Mouse (Mus musculus): ENCODE measurements around the gene Rpl29.

Rpl29 gene

GRCm38 (mm10) chr9:106454888-106455681 lies 25.8 kb downstream of the Rpl29 start:
- no peak for DNase-seq (ENCODE audit: low read depth)

GRCm38 (mm10) chr9:106456325-106457162 lies 27.3 kb downstream of the Rpl29 start:
- no peak for DNase-seq (ENCODE audit: low read depth)

- DNase-seq (ENCODE audit: low read depth), result no peak
These were observed 27.9 kb downstream of the Rpl29 start for GRCm38 (mm10) chr9:106457163-106457559.

GRCm38 (mm10) chr9:106457920-106458319 lies 28.7 kb downstream of the Rpl29 start:
- DNase-seq (ENCODE audit: low read depth), result no peak

- DNase-seq (ENCODE audit: low read depth), result no peak
These were observed 30.7 kb downstream of the Rpl29 start for GRCm38 (mm10) chr9:106459946-106460345.

GRCm38 (mm10) chr9:106460401-106461025 lies 31.3 kb downstream of the Rpl29 start:
- DNase-seq (ENCODE audit: low read depth), result no peak

- DNase-seq (ENCODE audit: low read depth), result no peak
These were observed 31.8 kb downstream of the Rpl29 start for GRCm38 (mm10) chr9:106461026-106461415.

GRCm38 (mm10) chr9:106461641-106462429 lies 32.6 kb downstream of the Rpl29 start:
- no peak for DNase-seq (ENCODE audit: low read depth)

GRCm38 (mm10) chr9:106462430-106462800 lies 33.2 kb downstream of the Rpl29 start:
- DNase-seq (ENCODE audit: low read depth), result no peak

GRCm38 (mm10) chr9:106463122-106464063 lies 34.1 kb downstream of the Rpl29 start:
- no peak for DNase-seq (ENCODE audit: low read depth)

GRCm38 (mm10) chr9:106464751-106465541 lies 35.7 kb downstream of the Rpl29 start:
- DNase-seq (ENCODE audit: low read depth), result peak; percentile 33

- DNase-seq (ENCODE audit: low read depth), result no peak
These were observed 36.4 kb downstream of the Rpl29 start, which contains the start of gene Gpr62 for GRCm38 (mm10) chr9:106465571-106466200. Gene Gpr62 (minus strand): TSS chr9:106465938.

- no peak for DNase-seq (ENCODE audit: low read depth)
These were observed 37.5 kb downstream of the Rpl29 start for GRCm38 (mm10) chr9:106466721-106467120.

- DNase-seq (ENCODE audit: low read depth), result no peak
These were observed 38.5 kb downstream of the Rpl29 start for GRCm38 (mm10) chr9:106467746-106468145.

GRCm38 (mm10) chr9:106469317-106469716 lies 40.1 kb downstream of the Rpl29 start:
- DNase-seq (ENCODE audit: low read depth), result peak; percentile 33

GRCm38 (mm10) chr9:106469776-106470175 lies 40.5 kb downstream of the Rpl29 start:
- no peak for DNase-seq (ENCODE audit: low read depth)

- no peak for DNase-seq (ENCODE audit: low read depth)
These were observed 41.9 kb downstream of the Rpl29 start for GRCm38 (mm10) chr9:106470991-106471750.

- DNase-seq (ENCODE audit: low read depth), result no peak
These were observed 42.6 kb downstream of the Rpl29 start for GRCm38 (mm10) chr9:106471892-106472291.

GRCm38 (mm10) chr9:106472321-106472720 lies 43.1 kb downstream of the Rpl29 start:
- DNase-seq (ENCODE audit: low read depth), result no peak
